Mouse (Mus musculus): ENCODE results near the gene Jmjd8. TPM values are rescaled to one million over a fixed set of nuclear protein-coding genes. Genes with fewer than 3 reads are reported as not detected.
A peak's percentile ranks its signal among the peaks of the same experiment; 100 is the strongest.
"Not testable (repeated sequence)": the region's sequence is repeated elsewhere in the genome, so short reads cannot be mapped to it uniquely, and the experiment has no call there.

The Jmjd8 gene
- polyA plus RNA-seq, 2 experiments: 13.7 to 17.3 TPM

- ATAC-seq (ENCODE audit: insufficient read depth): no peak
- Histone ChIP-seq H3K9ac (replicated peaks) (no peak overlapping the region), H3K36me3 (replicated peaks; ENCODE audit: control insufficient read depth, insufficient read depth, low read depth) (no peaks in the 10 kb centered on the region; the same call in 1 of the 2 replicates)
Observed at GRCm38 (mm10) chr17:25869498-25869897, 40.8 kb downstream of the Jmjd8 start.

GRCm38 (mm10) chr17:25869954-25870353 is 41.3 kb downstream of the Jmjd8 start:
- peaks cover 0 to 22% of the 10 kb centered on the region in 2 experiments; a peak in 3 of 4 replicates for H3K4me1 ChIP-seq (replicated peaks; ENCODE audit: control insufficient read depth in 2 of 2, insufficient read depth in 2 of 2, low read length in 1 of 2)
- H3K27me3 ChIP-seq (ENCODE audit: control insufficient read depth, insufficient read depth, low read length): no peaks in the 10 kb centered on the region
- H3K36me3 ChIP-seq (replicated peaks; ENCODE audit: control insufficient read depth, insufficient read depth, low read depth): no peaks in the 10 kb centered on the region; the same call in 1 of the 2 replicates
- no peak overlapping the region for H3K9ac ChIP-seq (replicated peaks)
- H3K9me3 ChIP-seq (ENCODE audit: control insufficient read depth, low read length): no peaks in the 10 kb centered on the region
- no peak overlapping the region for H3K4me3 ChIP-seq (ENCODE audit: insufficient read depth in 1 of 2, low read depth in 2 of 2, low read length in 2 of 2)
- WGBS (ENCODE audit: insufficient replicate concordance): 73% methylated on average over 2 of the region's 2 CpGs
- DNase-seq (ENCODE audit: low read depth in 3 of 3, low spot score in 3 of 3) (no peak), ATAC-seq (ENCODE audit: insufficient read depth) (no peak)
- no peak overlapping the region for H3K4me2 ChIP-seq (ENCODE audit: low read depth)
- H3K27ac ChIP-seq: no peak overlapping the region
- TF ChIP-seq EP300 (IDR thresholded peaks at IDR 0.05; ENCODE audit: low read depth): no peak

More at GRCm38 (mm10) chr17:25869498-25869897, 40.8 kb downstream of the Jmjd8 start:
- no peak overlapping the region for H3K4me3 ChIP-seq (ENCODE audit: insufficient read depth in 1 of 2, low read depth in 2 of 2, low read length in 2 of 2)
- TF ChIP-seq EP300 (IDR thresholded peaks at IDR 0.05; ENCODE audit: low read depth): no peak
- TF ChIP-seq CTCF (IDR thresholded peaks at IDR 0.05; ENCODE audit: low read depth): no peak
- H3K9me3 ChIP-seq (ENCODE audit: control insufficient read depth, low read length): no peaks in the 10 kb centered on the region
- no peak overlapping the region for H3K27ac ChIP-seq
- WGBS (ENCODE audit: insufficient replicate concordance): 87% methylated on average over 8 of the region's 8 CpGs
- H3K27me3 ChIP-seq (ENCODE audit: control insufficient read depth, insufficient read depth, low read length): no peaks in the 10 kb centered on the region
- no peak for DNase-seq (ENCODE audit: low read depth in 3 of 3, low spot score in 3 of 3)
- H3K4me2 ChIP-seq (ENCODE audit: low read depth): no peak overlapping the region
- peaks cover 0 to 22% of the 10 kb centered on the region in 2 experiments; a peak in 3 of 4 replicates for H3K4me1 ChIP-seq (replicated peaks; ENCODE audit: control insufficient read depth in 2 of 2, insufficient read depth in 2 of 2, low read length in 1 of 2)

GRCm38 (mm10) chr17:25871566-25871965 is 42.9 kb downstream of the Jmjd8 start:
- DNase-seq (ENCODE audit: low read depth in 3 of 3, low spot score in 3 of 3); ATAC-seq (ENCODE audit: insufficient read depth): not testable (repeated sequence)

GRCm38 (mm10) chr17:25872676-25873075 is 44.0 kb downstream of the Jmjd8 start:
- 68% methylated on average over 3 of the region's 3 CpGs for WGBS (ENCODE audit: insufficient replicate concordance)
- DNase-seq (ENCODE audit: low read depth in 3 of 3, low spot score in 3 of 3): no peak
- no peaks in the 10 kb centered on the region for H3K9me3 ChIP-seq (ENCODE audit: control insufficient read depth, low read length)
- TF ChIP-seq EP300 (IDR thresholded peaks at IDR 0.05; ENCODE audit: low read depth) (no peak), CTCF (IDR thresholded peaks at IDR 0.05; ENCODE audit: low read depth) (no peak)
- no peak for ATAC-seq (ENCODE audit: insufficient read depth)
- H3K4me3 ChIP-seq (ENCODE audit: insufficient read depth in 1 of 2, low read depth in 2 of 2, low read length in 2 of 2): no peak overlapping the region
- no peak overlapping the region for H3K4me2 ChIP-seq (ENCODE audit: low read depth)
- no peak overlapping the region for H3K27ac ChIP-seq
- H3K9ac ChIP-seq (replicated peaks): no peak overlapping the region
- H3K36me3 ChIP-seq (replicated peaks; ENCODE audit: control insufficient read depth, insufficient read depth, low read depth): peaks cover under 1% of the 10 kb centered on the region; the same call in 1 of the 2 replicates
- no peaks in the 10 kb centered on the region for H3K27me3 ChIP-seq (ENCODE audit: control insufficient read depth, insufficient read depth, low read length)
- H3K4me1 ChIP-seq (replicated peaks; ENCODE audit: control insufficient read depth in 2 of 2, insufficient read depth in 2 of 2, low read length in 1 of 2): peaks cover 4 to 20% of the 10 kb centered on the region in 2 experiments

More at GRCm38 (mm10) chr17:25871566-25871965, 42.9 kb downstream of the Jmjd8 start:
- H3K27ac ChIP-seq; H3K9ac ChIP-seq (replicated peaks); H3K4me3 ChIP-seq (ENCODE audit: insufficient read depth in 1 of 2, low read depth in 2 of 2, low read length in 2 of 2); H3K27me3 ChIP-seq (ENCODE audit: control insufficient read depth, insufficient read depth, low read length); H3K4me2 ChIP-seq (ENCODE audit: low read depth); H3K36me3 ChIP-seq (replicated peaks; ENCODE audit: control insufficient read depth, insufficient read depth, low read depth); H3K9me3 ChIP-seq (ENCODE audit: control insufficient read depth, low read length): not testable (repeated sequence)
- peaks cover 4 to 24% of the 10 kb centered on the region in 2 experiments for H3K4me1 ChIP-seq (replicated peaks; ENCODE audit: control insufficient read depth in 2 of 2, insufficient read depth in 2 of 2, low read length in 1 of 2)

- 66% methylated on average over 11 of the region's 11 CpGs for WGBS (ENCODE audit: insufficient replicate concordance)
- peaks cover 3% of the 10 kb centered on the region; the same call in 1 of the 2 replicates for H3K36me3 ChIP-seq (replicated peaks; ENCODE audit: control insufficient read depth, insufficient read depth, low read depth)
- DNase-seq (ENCODE audit: low read depth in 3 of 3, low spot score in 3 of 3) (no peak), ATAC-seq (ENCODE audit: insufficient read depth) (no peak)
- H3K27me3 ChIP-seq (ENCODE audit: control insufficient read depth, insufficient read depth, low read length): no peaks in the 10 kb centered on the region
- peak overlapping the region; percentile 94 for H3K4me2 ChIP-seq (ENCODE audit: low read depth)
- TF ChIP-seq CTCF (IDR thresholded peaks at IDR 0.05; ENCODE audit: low read depth): no peak
- TF ChIP-seq EP300 (IDR thresholded peaks at IDR 0.05; ENCODE audit: low read depth): no peak
- no peaks in the 10 kb centered on the region for H3K9me3 ChIP-seq (ENCODE audit: control insufficient read depth, low read length)
- peak overlapping the region; percentile 91 to 93; a peak in 3 of 4 replicates for H3K4me3 ChIP-seq (ENCODE audit: insufficient read depth in 1 of 2, low read depth in 2 of 2, low read length in 2 of 2)
- no peak overlapping the region; the same call in 1 of the 2 replicates for H3K9ac ChIP-seq (replicated peaks)
- H3K4me1 ChIP-seq (replicated peaks; ENCODE audit: control insufficient read depth in 2 of 2, insufficient read depth in 2 of 2, low read length in 1 of 2): peaks cover 4 to 16% of the 10 kb centered on the region in 2 experiments
- no peak overlapping the region for H3K27ac ChIP-seq
Observed at GRCm38 (mm10) chr17:25873405-25874147, 44.9 kb downstream of the Jmjd8 start.

Data from liver, embryonic 14.5 days (tissue).